Mouse (Mus musculus) ES-Bruce4 (cell line): Measurements from ENCODE around the gene Tmem97.

Experiments used
- CTCF ChIP-seq: IDR thresholded peaks from one replicate; pipeline ENCODE4 v1.8.1; 2011; ENCODE audit warnings: low read depth, low read length
- EP300 ChIP-seq: IDR thresholded peaks from 2 replicates; pipeline ENCODE4 v1.6.1; 2011; ENCODE audit warnings: low read depth, low read length; ENCODE audit not compliant: insufficient read depth
- POLR2A ChIP-seq: IDR thresholded peaks from one replicate; pipeline ENCODE4 v1.8.1; 2011; ENCODE audit warnings: low read length; ENCODE audit not compliant: insufficient read depth

DNA sequence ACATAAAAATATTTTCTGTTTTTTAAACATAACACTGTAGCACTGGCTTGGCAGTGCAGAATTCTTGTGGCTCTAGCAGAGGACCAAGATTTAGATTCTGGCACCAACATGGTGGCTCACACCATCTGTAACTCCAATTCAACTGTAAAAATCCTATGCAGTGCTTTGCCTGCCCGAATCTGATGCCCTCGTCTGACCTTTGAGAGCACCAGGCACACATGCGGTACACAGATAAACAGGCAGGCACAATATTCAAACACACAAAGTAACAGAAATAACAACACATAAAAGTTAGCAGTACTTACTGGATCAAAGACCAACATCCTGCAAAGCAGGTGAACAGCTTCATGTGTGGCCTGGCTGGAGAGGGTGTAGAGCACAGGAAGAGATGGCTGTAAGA lies 24.0 kb upstream of the Tmem97 start:
- no peak for TF ChIP-seq POLR2A
- no peak for TF ChIP-seq EP300
- TF ChIP-seq CTCF = no peak
